Mouse (Mus musculus): ENCODE results near the gene Olfr6. TPM values are rescaled to one million over a fixed set of nuclear protein-coding genes. Genes with fewer than 3 reads are reported as not detected.

The Olfr6 gene
- polyA plus RNA-seq (2017; shearing (Covaris generic)): under 1 TPM in 1 of 2 experiments, not detected in 1; 0.18 TPM

GRCm38 (mm10) chr7:106963837-106964236 is at the start of gene Olfr6:
Olfr6 (minus strand) TSS chr7:106963937.

DNA sequence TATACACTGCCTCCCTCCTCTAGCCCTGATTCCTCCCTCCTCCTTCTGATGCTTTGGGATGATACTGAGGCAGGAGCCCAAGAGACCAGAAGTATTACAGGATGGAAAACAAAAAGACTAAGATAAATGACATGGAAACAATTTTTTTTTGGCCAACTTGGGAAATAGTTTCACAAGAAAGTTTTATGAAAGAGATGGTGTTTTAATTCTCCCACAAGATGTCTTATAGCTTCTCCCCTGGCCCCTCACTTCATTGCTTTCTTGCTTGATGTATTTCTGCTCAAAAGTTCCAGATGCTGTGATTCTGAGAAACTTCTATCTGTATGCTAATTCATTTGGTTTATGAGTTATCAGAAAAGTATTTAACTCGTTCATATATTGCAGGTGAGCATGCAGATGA is 42.2 kb upstream of the Olfr6 start, which contains the start of gene Olfr2:
Gene Olfr2, minus strand, starts transcription at position 101 of the 400 bp plus-strand sequence.

DNA sequence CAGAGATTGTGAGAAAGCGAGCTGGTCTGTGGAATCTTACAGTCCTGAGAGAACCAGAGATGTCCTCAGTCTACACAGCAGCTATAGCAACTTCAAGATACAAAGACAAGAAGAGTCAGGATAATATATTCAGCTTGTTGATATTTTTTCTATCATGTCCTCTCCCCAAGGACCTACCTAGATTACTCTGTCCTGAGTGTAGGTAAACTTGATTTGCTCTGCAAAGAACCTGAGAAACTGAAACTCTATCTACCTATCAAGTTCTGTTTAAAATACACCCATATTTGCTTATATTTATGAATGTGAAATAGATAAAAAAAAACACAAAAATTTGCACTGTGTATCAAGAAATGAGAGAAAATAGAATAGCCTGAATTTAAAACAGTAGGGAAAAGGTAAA is 11.6 kb upstream of the Olfr6 start, which contains the start of gene Olfr711:
Gene Olfr711, minus strand, starts transcription at position 101 of the 400 bp plus-strand sequence.

GRCm38 (mm10) chr7:106948212-106948611 is 15.5 kb downstream of the Olfr6 start, which contains the start of gene Olfr710:
Olfr710 (minus strand) TSS chr7:106948312.

GRCm38 (mm10) chr7:106932119-106932518 is 31.6 kb downstream of the Olfr6 start, which contains the start of gene Olfr709-ps1:
Olfr709-ps1 (minus strand) TSS chr7:106932219.

GRCm38 (mm10) chr7:106907676-106908075 is 56.1 kb downstream of the Olfr6 start, which contains the start of gene Olfr1532-ps1:
Olfr1532-ps1 (plus strand) TSS chr7:106908001.

Other genes with a start within 250 kb of the Olfr6 start
- gene Olfr695, start 247.5 kb downstream of the Olfr6 start, polyA plus RNA-seq (2017; shearing (Covaris generic)): not detected
- not detected for gene Olfr697, start 221.5 kb downstream of the Olfr6 start, polyA plus RNA-seq (2017; shearing (Covaris generic))
- gene Olfr698, start 208.5 kb downstream of the Olfr6 start, polyA plus RNA-seq (2017; shearing (Covaris generic)): not detected
- under 1 TPM; 0.05 to 0.18 TPM for gene Olfr699, start 170.7 kb downstream of the Olfr6 start, polyA plus RNA-seq (2017; shearing (Covaris generic))
- gene Olfr700, start 155.1 kb downstream of the Olfr6 start, polyA plus RNA-seq (2017; shearing (Covaris generic)): not detected
- gene Olfr701, start 149.8 kb downstream of the Olfr6 start, polyA plus RNA-seq (2017; shearing (Covaris generic)): not detected
- not detected for gene Olfr702, start 130.0 kb downstream of the Olfr6 start, polyA plus RNA-seq (2017; shearing (Covaris generic))
- not detected for gene Olfr703, start 120.6 kb downstream of the Olfr6 start, polyA plus RNA-seq (2017; shearing (Covaris generic))
- under 1 TPM in 1 of 2 experiments, not detected in 1; 0.09 TPM for gene Olfr704, start 100.8 kb downstream of the Olfr6 start, polyA plus RNA-seq (2017; shearing (Covaris generic))
- gene Olfr705, start 87.0 kb downstream of the Olfr6 start, polyA plus RNA-seq (2017; shearing (Covaris generic)): under 1 TPM in 1 of 2 experiments, not detected in 1; 0.41 TPM
- not detected for gene Olfr706, start 75.8 kb downstream of the Olfr6 start, polyA plus RNA-seq (2017; shearing (Covaris generic))
- not detected for gene Olfr707, start 62.7 kb downstream of the Olfr6 start, polyA plus RNA-seq (2017; shearing (Covaris generic))
- under 1 TPM in 1 of 2 experiments, not detected in 1; 0.28 TPM for gene Olfr1532-ps1, start 55.9 kb downstream of the Olfr6 start, polyA plus RNA-seq (2017; shearing (Covaris generic))
- gene Olfr709-ps1, start 31.7 kb downstream of the Olfr6 start, polyA plus RNA-seq (2017; shearing (Covaris generic)): under 1 TPM in 1 of 2 experiments, not detected in 1; 0.42 TPM
- gene Olfr710, start 15.6 kb downstream of the Olfr6 start, polyA plus RNA-seq (2017; shearing (Covaris generic)): not detected
- under 1 TPM in 1 of 2 experiments, not detected in 1; 0.15 TPM for gene Olfr711, start 11.5 kb upstream of the Olfr6 start, polyA plus RNA-seq (2017; shearing (Covaris generic))
- gene Olfr2, start 42.1 kb upstream of the Olfr6 start, polyA plus RNA-seq (2017; shearing (Covaris generic)): not detected
- gene Olfr713, start 67.2 kb upstream of the Olfr6 start, polyA plus RNA-seq (2017; shearing (Covaris generic)): not detected
- not detected for gene Olfr714, start 107.0 kb upstream of the Olfr6 start, polyA plus RNA-seq (2017; shearing (Covaris generic))
- gene Olfr17, start 129.3 kb upstream of the Olfr6 start, polyA plus RNA-seq (2017; shearing (Covaris generic)): under 1 TPM; 0.14 to 0.17 TPM
- gene Olfr715b, start 146.4 kb upstream of the Olfr6 start, polyA plus RNA-seq (2017; shearing (Covaris generic)): not detected
- gene Olfr715, start 167.1 kb upstream of the Olfr6 start, polyA plus RNA-seq (2017; shearing (Covaris generic)): under 1 TPM in 1 of 2 experiments, not detected in 1; 0.05 TPM
- gene Olfr716, start 174.4 kb upstream of the Olfr6 start, polyA plus RNA-seq (2017; shearing (Covaris generic)): under 1 TPM in 1 of 2 experiments, not detected in 1; 0.98 TPM
- not detected for gene Nlrp14, start 203.1 kb upstream of the Olfr6 start, polyA plus RNA-seq (2017; shearing (Covaris generic))
- gene Rbmxl2, start 245.5 kb upstream of the Olfr6 start, polyA plus RNA-seq (2017; shearing (Covaris generic)): not detected

Measured in activated CD4-positive, CD25-positive, alpha-beta regulatory T cell (primary cell).